Mouse (Mus musculus): Measurements from ENCODE around the gene Fbxo17.
A peak's percentile ranks its signal among the peaks of the same experiment; 100 is the strongest.

- peak; percentile 41 for TF ChIP-seq CTCF (IDR thresholded peaks at IDR 0.05; ENCODE audit: low read depth)
- no peak for TF ChIP-seq EP300 (optimal IDR thresholded peaks at IDR 0.05)
Measured at GRCm38 (mm10) chr7:28715598-28715997, 1.0 kb upstream of the Fbxo17 start.

Measured in stomach, postnatal 0 days (tissue).